Mouse (Mus musculus): ENCODE results near the gene Cdh23. TPM values are rescaled to one million over a fixed set of nuclear protein-coding genes. Genes with fewer than 3 reads are reported as not detected.

Gene Cdh23
- total and polyA plus RNA-seq, 3 experiments = 0.05 TPM; not detected in 2

- TF ChIP-seq GATA1 (IDR thresholded peaks at IDR 0.05; ENCODE audit: borderline replicate concordance, low read length) (no peak), CTCF (IDR thresholded peaks at IDR 0.05; ENCODE audit: low read depth, low read length) (no peak), GATA2 (IDR thresholded peaks at IDR 0.05; ENCODE audit: borderline replicate concordance, low read depth, low read length) (no peak), POLR2AphosphoS5 (IDR thresholded peaks at IDR 0.05; ENCODE audit: insufficient replicate concordance, low read depth, low read length) (no peak), TAL1 (conservative IDR thresholded peaks at IDR 0.05; ENCODE audit: low read depth, low read length) (no peak)
- ATAC-seq (ENCODE audit: extremely low read depth, insufficient number of reproducible peaks, low FRiP score, poor library complexity, severe bottlenecking) (no peak), DNase-seq (ENCODE audit: low spot score) (no peak)
Observed at GRCm38 (mm10) chr10:60491538-60491937, 204.8 kb downstream of the Cdh23 start.

DNA sequence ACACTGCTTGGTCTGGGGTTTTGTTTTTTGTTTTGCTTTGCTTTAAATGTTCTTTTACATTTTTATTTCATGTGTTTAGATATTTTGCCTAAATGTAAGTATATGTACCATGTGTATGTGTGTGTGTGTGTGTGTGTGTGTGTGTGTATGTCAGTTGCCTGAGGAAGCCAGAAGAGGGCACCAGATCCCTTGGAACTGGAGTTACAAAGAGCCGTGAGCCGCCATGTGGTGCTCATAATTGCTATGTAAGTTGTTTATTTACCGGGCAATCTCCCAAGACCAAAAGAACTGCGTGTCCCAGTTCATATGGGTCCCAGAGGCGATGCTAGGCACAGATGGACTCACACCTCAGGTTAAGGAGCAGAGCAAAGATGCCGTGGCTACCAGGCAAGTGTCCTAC lies 214.9 kb downstream of the Cdh23 start:
- ATAC-seq (ENCODE audit: extremely low read depth, insufficient number of reproducible peaks, low FRiP score, poor library complexity, severe bottlenecking) = no peak
- no peak for DNase-seq (ENCODE audit: low spot score)
- Histone ChIP-seq H3K36me3 (replicated peaks) (no peaks in the 10 kb centered on the region), H3K4me1 (ENCODE audit: insufficient read depth, low read depth, low read length) (no peaks in the 10 kb centered on the region), H3K9me3 (replicated peaks) (peaks cover 31% of the 10 kb centered on the region), H3K27me3 (ENCODE audit: insufficient read depth, low read length) (no peaks in the 10 kb centered on the region), H3K4me3 (ENCODE audit: low read depth, low read length) (no peak overlapping the region)
- TF ChIP-seq TAL1 (conservative IDR thresholded peaks at IDR 0.05; ENCODE audit: low read depth, low read length) (no peak), CTCF (IDR thresholded peaks at IDR 0.05; ENCODE audit: low read depth, low read length) (no peak)

More at GRCm38 (mm10) chr10:60491538-60491937, 204.8 kb downstream of the Cdh23 start:
- no peaks in the 10 kb centered on the region for H3K36me3 ChIP-seq (replicated peaks)
- H3K4me3 ChIP-seq (ENCODE audit: low read depth, low read length) = no peak overlapping the region
- H3K9me3 ChIP-seq (replicated peaks) = peaks cover 64% of the 10 kb centered on the region
- no peaks in the 10 kb centered on the region for H3K27me3 ChIP-seq (ENCODE audit: insufficient read depth, low read length)
- H3K4me1 ChIP-seq (ENCODE audit: insufficient read depth, low read depth, low read length) = no peaks in the 10 kb centered on the region

- no peak overlapping the region for H3K4me3 ChIP-seq (ENCODE audit: low read depth, low read length)
- no peaks in the 10 kb centered on the region for H3K36me3 ChIP-seq (replicated peaks)
- no peak for DNase-seq (ENCODE audit: low spot score)
- peaks cover 26% of the 10 kb centered on the region for H3K9me3 ChIP-seq (replicated peaks)
- H3K4me1 ChIP-seq (ENCODE audit: insufficient read depth, low read depth, low read length) = no peaks in the 10 kb centered on the region
- TF ChIP-seq POLR2AphosphoS5 (IDR thresholded peaks at IDR 0.05; ENCODE audit: insufficient replicate concordance, low read depth, low read length) = no peak
- TF ChIP-seq GATA1 (IDR thresholded peaks at IDR 0.05; ENCODE audit: borderline replicate concordance, low read length) = no peak
- no peak for TF ChIP-seq CTCF (IDR thresholded peaks at IDR 0.05; ENCODE audit: low read depth, low read length)
- no peak for TF ChIP-seq TAL1 (conservative IDR thresholded peaks at IDR 0.05; ENCODE audit: low read depth, low read length)
- no peak for TF ChIP-seq GATA2 (IDR thresholded peaks at IDR 0.05; ENCODE audit: borderline replicate concordance, low read depth, low read length)
- no peak for ATAC-seq (ENCODE audit: extremely low read depth, insufficient number of reproducible peaks, low FRiP score, poor library complexity, severe bottlenecking)
- no peaks in the 10 kb centered on the region for H3K27me3 ChIP-seq (ENCODE audit: insufficient read depth, low read length)
Observed at GRCm38 (mm10) chr10:60474549-60474948, 221.7 kb downstream of the Cdh23 start.

- no peaks in the 10 kb centered on the region for H3K27me3 ChIP-seq (ENCODE audit: insufficient read depth, low read length)
- H3K36me3 ChIP-seq (replicated peaks) = no peaks in the 10 kb centered on the region
- DNase-seq (ENCODE audit: low spot score) (no peak), ATAC-seq (ENCODE audit: extremely low read depth, insufficient number of reproducible peaks, low FRiP score, poor library complexity, severe bottlenecking) (no peak)
- no peak overlapping the region for H3K4me3 ChIP-seq (ENCODE audit: low read depth, low read length)
- peaks cover 28% of the 10 kb centered on the region for H3K9me3 ChIP-seq (replicated peaks)
- H3K4me1 ChIP-seq (ENCODE audit: insufficient read depth, low read depth, low read length) = no peaks in the 10 kb centered on the region
- TF ChIP-seq GATA1 (IDR thresholded peaks at IDR 0.05; ENCODE audit: borderline replicate concordance, low read length) (no peak), TAL1 (conservative IDR thresholded peaks at IDR 0.05; ENCODE audit: low read depth, low read length) (no peak), POLR2AphosphoS5 (IDR thresholded peaks at IDR 0.05; ENCODE audit: insufficient replicate concordance, low read depth, low read length) (no peak), GATA2 (IDR thresholded peaks at IDR 0.05; ENCODE audit: borderline replicate concordance, low read depth, low read length) (no peak), CTCF (IDR thresholded peaks at IDR 0.05; ENCODE audit: low read depth, low read length) (no peak)
Observed at GRCm38 (mm10) chr10:60473782-60474322, 222.4 kb downstream of the Cdh23 start.

GRCm38 (mm10) chr10:60467752-60468151 lies 228.5 kb downstream of the Cdh23 start:
- no peaks in the 10 kb centered on the region for H3K36me3 ChIP-seq (replicated peaks)
- TF ChIP-seq TAL1 (conservative IDR thresholded peaks at IDR 0.05; ENCODE audit: low read depth, low read length) (no peak), POLR2AphosphoS5 (IDR thresholded peaks at IDR 0.05; ENCODE audit: insufficient replicate concordance, low read depth, low read length) (no peak), GATA2 (IDR thresholded peaks at IDR 0.05; ENCODE audit: borderline replicate concordance, low read depth, low read length) (no peak), GATA1 (IDR thresholded peaks at IDR 0.05; ENCODE audit: borderline replicate concordance, low read length) (no peak), CTCF (IDR thresholded peaks at IDR 0.05; ENCODE audit: low read depth, low read length) (no peak)
- no peak for DNase-seq (ENCODE audit: low spot score)
- no peaks in the 10 kb centered on the region for H3K4me1 ChIP-seq (ENCODE audit: insufficient read depth, low read depth, low read length)
- ATAC-seq (ENCODE audit: extremely low read depth, insufficient number of reproducible peaks, low FRiP score, poor library complexity, severe bottlenecking) = no peak
- no peaks in the 10 kb centered on the region for H3K27me3 ChIP-seq (ENCODE audit: insufficient read depth, low read length)
- peaks cover 47% of the 10 kb centered on the region for H3K9me3 ChIP-seq (replicated peaks)
- H3K4me3 ChIP-seq (ENCODE audit: low read depth, low read length) = no peak overlapping the region

GRCm38 (mm10) chr10:60463953-60464647 lies 232.2 kb downstream of the Cdh23 start:
- no peaks in the 10 kb centered on the region for H3K27me3 ChIP-seq (ENCODE audit: insufficient read depth, low read length)
- ATAC-seq (ENCODE audit: extremely low read depth, insufficient number of reproducible peaks, low FRiP score, poor library complexity, severe bottlenecking) = no peak
- no peak for DNase-seq (ENCODE audit: low spot score)
- peaks cover 64% of the 10 kb centered on the region for H3K9me3 ChIP-seq (replicated peaks)
- TF ChIP-seq TAL1 (conservative IDR thresholded peaks at IDR 0.05; ENCODE audit: low read depth, low read length) (no peak), GATA1 (IDR thresholded peaks at IDR 0.05; ENCODE audit: borderline replicate concordance, low read length) (no peak), CTCF (IDR thresholded peaks at IDR 0.05; ENCODE audit: low read depth, low read length) (no peak), GATA2 (IDR thresholded peaks at IDR 0.05; ENCODE audit: borderline replicate concordance, low read depth, low read length) (no peak), POLR2AphosphoS5 (IDR thresholded peaks at IDR 0.05; ENCODE audit: insufficient replicate concordance, low read depth, low read length) (no peak)
- no peak overlapping the region for H3K4me3 ChIP-seq (ENCODE audit: low read depth, low read length)
- H3K36me3 ChIP-seq (replicated peaks) = no peaks in the 10 kb centered on the region
- no peaks in the 10 kb centered on the region for H3K4me1 ChIP-seq (ENCODE audit: insufficient read depth, low read depth, low read length)

All from G1E (cell line).